ENCODE assay signal across 25 mouse cellular contexts in the genomic region with DNA sequence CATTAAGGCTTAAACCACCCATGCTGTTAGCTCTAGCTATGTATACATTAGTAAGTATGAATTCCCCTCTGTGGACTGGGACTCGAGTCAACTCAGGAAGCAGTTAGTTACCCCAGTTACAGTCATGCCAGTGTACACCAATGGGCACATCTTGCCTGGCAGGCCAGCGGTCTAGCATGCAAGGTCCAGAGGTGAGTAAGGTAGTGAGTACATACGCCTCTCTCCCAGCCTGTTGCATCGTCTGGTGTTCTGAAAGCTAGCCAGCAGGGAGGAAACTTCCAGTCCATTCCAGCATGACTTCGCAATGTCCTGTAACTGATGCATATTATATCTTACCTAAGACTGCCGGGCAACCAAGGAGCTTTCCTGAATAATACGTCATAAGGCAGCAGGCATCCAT. TPM values are rescaled to one million over a fixed set of nuclear protein-coding genes. Genes with fewer than 3 reads are reported as not detected.
DNase-seq lines count a peak whose midpoint lies in the region; ATAC-seq and TF ChIP-seq lines count a peak whose summit lies in the region.
"Had no signal": no experiment of that assay in that cellular context is flagged by ENCODE, and none has a peak within 500 bp of the region (broad histone marks: within the 10 kb centered on the region; RNA-seq: fewer than 3 reads in every experiment).

No protein-coding gene starts in this region.

- dilution Hi-C loops in CH12.LX (cut with MboI; ENCODE audit: extremely low pct_ligation_motif_present, extremely low pct_unique_long_range_greater_than_20kb, low sequenced_read_pairs): no loop called here

- no peak for TF ChIP-seq EP300 in CH12.LX (IDR thresholded peaks at IDR 0.05; ENCODE audit: low read length)
- no peak for TF ChIP-seq EP300 in stomach, postnatal 0 days (optimal IDR thresholded peaks at IDR 0.05)

- 93% methylated on average over 7 of the region's 7 CpGs for WGBS in heart, embryonic 10.5 days
- 85% methylated on average over 7 of the region's 7 CpGs for WGBS in stomach, postnatal 0 days
- 93% methylated on average over 7 of the region's 7 CpGs for WGBS in forebrain, embryonic 12.5 days

- H3K36me3 ChIP-seq in heart, embryonic 10.5 days: peaks cover 54% of the 10 kb centered on the region
- peaks cover 56 to 74% of the 10 kb centered on the region in 2 experiments for H3K36me3 ChIP-seq in CH12.LX (replicated peaks in 1 of 2; ENCODE audit: control insufficient read depth in 1 of 2, insufficient read depth in 1 of 2, low read length in 1 of 2)
- peaks cover 24% of the 10 kb centered on the region for H3K36me3 ChIP-seq in stomach, postnatal 0 days (ENCODE audit: control insufficient read depth, insufficient read depth, low read length)
- H3K36me3 ChIP-seq in forebrain, embryonic 12.5 days (replicated peaks): peaks cover 61% of the 10 kb centered on the region

- no peaks in the 10 kb centered on the region for H3K79me2 ChIP-seq in CH12.LX (replicated peaks; ENCODE audit: control insufficient read depth, extremely low read depth, insufficient read depth, poor library complexity, severe bottlenecking)

- 0 out of 2 replicates have a peak, but pooled peaks have one; percentile 53 for ATAC-seq in stomach, postnatal 0 days (ENCODE audit: low FRiP score, low TSS enrichment)
- ATAC-seq in forebrain, embryonic 12.5 days (ENCODE audit: low FRiP score): no peak
- ATAC-seq: CD4-positive, CD25-positive, alpha-beta regulatory T cell, adult 4 months; forebrain, embryonic 13.5 days; forebrain, embryonic 15.5 days; forebrain, postnatal 0 days had no signal

- no peak overlapping the region for H3K4me2 ChIP-seq in CH12.LX (ENCODE audit: insufficient read depth, low read depth, poor library complexity, severe bottlenecking)
- H3K4me2 ChIP-seq in stomach, postnatal 0 days (replicated peaks; ENCODE audit: low read depth): no peak overlapping the region
- H3K4me2 ChIP-seq in forebrain, embryonic 12.5 days: no peak overlapping the region
- H3K4me2 ChIP-seq: embryonic facial prominence, embryonic 13.5 days; embryonic facial prominence, embryonic 15.5 days; forebrain, embryonic 13.5 days; forebrain, embryonic 15.5 days had no signal

- in situ Hi-C loops in CH12.LX (cut with MboI; ENCODE audit: low pct_ligation_motif_present, low pct_unique_long_range_greater_than_20kb, low sequenced_read_pairs): no loop called here

- no peak overlapping the region for H3K4me3 ChIP-seq in heart, embryonic 10.5 days
- peak overlapping the region in 1 of 3 experiments; percentile 18 for H3K4me3 ChIP-seq in CH12.LX (replicated peaks in 1 of 3; ENCODE audit: low read depth in 2 of 3, low read length in 2 of 3, poor library complexity in 1 of 3)
- no peak overlapping the region for H3K4me3 ChIP-seq in stomach, postnatal 0 days (ENCODE audit: low read depth, low read length)
- H3K4me3 ChIP-seq in forebrain, embryonic 12.5 days (replicated peaks): no peak overlapping the region
- H3K4me3 ChIP-seq: embryonic facial prominence, embryonic 13.5 days; embryonic facial prominence, embryonic 15.5 days; erythroblast, embryonic 14.5 days; forebrain, embryonic 10.5 days; forebrain, embryonic 13.5 days; forebrain, embryonic 15.5 days had no signal

- H3K27me3 ChIP-seq in heart, embryonic 10.5 days (ENCODE audit: insufficient read depth, poor library complexity, severe bottlenecking): no peaks in the 10 kb centered on the region
- no peaks in the 10 kb centered on the region for H3K27me3 ChIP-seq in CH12.LX (replicated peaks)
- H3K27me3 ChIP-seq in stomach, postnatal 0 days (ENCODE audit: control insufficient read depth, insufficient read depth, low read length): no peaks in the 10 kb centered on the region
- no peaks in the 10 kb centered on the region for H3K27me3 ChIP-seq in forebrain, embryonic 12.5 days
- H3K27me3 ChIP-seq: embryonic facial prominence, embryonic 13.5 days; embryonic facial prominence, embryonic 15.5 days; forebrain, embryonic 13.5 days; forebrain, embryonic 15.5 days had no signal

- H3K9ac ChIP-seq in CH12.LX (ENCODE audit: insufficient read depth, low read depth): no peak overlapping the region
- no peak overlapping the region for H3K9ac ChIP-seq in stomach, postnatal 0 days (ENCODE audit: low read length)
- no peak overlapping the region for H3K9ac ChIP-seq in forebrain, embryonic 12.5 days
- H3K9ac ChIP-seq: embryonic facial prominence, embryonic 13.5 days; embryonic facial prominence, embryonic 15.5 days; forebrain, embryonic 13.5 days; forebrain, embryonic 15.5 days; forebrain, postnatal 0 days had no signal

- no peaks in the 10 kb centered on the region for H3K4me1 ChIP-seq in heart, embryonic 10.5 days
- H3K4me1 ChIP-seq in CH12.LX (ENCODE audit: control insufficient read depth in 1 of 2, insufficient read depth in 2 of 2): peaks cover 3 to 18% of the 10 kb centered on the region in 2 experiments
- H3K4me1 ChIP-seq in stomach, postnatal 0 days (replicated peaks; ENCODE audit: control insufficient read depth, insufficient read depth): no peaks in the 10 kb centered on the region
- H3K4me1 ChIP-seq in forebrain, embryonic 12.5 days: no peaks in the 10 kb centered on the region
- H3K4me1 ChIP-seq: embryonic facial prominence, embryonic 13.5 days; embryonic facial prominence, embryonic 15.5 days; forebrain, embryonic 10.5 days; forebrain, embryonic 13.5 days; forebrain, embryonic 15.5 days had no signal

- H3K9me3 ChIP-seq in heart, embryonic 10.5 days: no peaks in the 10 kb centered on the region
- no peaks in the 10 kb centered on the region for H3K9me3 ChIP-seq in CH12.LX (replicated peaks; ENCODE audit: low read length)
- no peaks in the 10 kb centered on the region for H3K9me3 ChIP-seq in stomach, postnatal 0 days (ENCODE audit: control insufficient read depth, low read length)
- H3K9me3 ChIP-seq in forebrain, embryonic 12.5 days: no peaks in the 10 kb centered on the region
- H3K9me3 ChIP-seq: embryonic facial prominence, embryonic 13.5 days; embryonic facial prominence, embryonic 15.5 days; forebrain, embryonic 10.5 days; forebrain, embryonic 13.5 days; forebrain, embryonic 15.5 days had no signal

- H3K27ac ChIP-seq in heart, embryonic 10.5 days: no peak overlapping the region
- H3K27ac ChIP-seq in CH12.LX (ENCODE audit: insufficient read depth, low read depth): peak overlapping the region; percentile 24; the same call in 1 of the 2 replicates
- no peak overlapping the region for H3K27ac ChIP-seq in stomach, postnatal 0 days (replicated peaks)
- H3K27ac ChIP-seq in forebrain, embryonic 12.5 days: no peak overlapping the region
- H3K27ac ChIP-seq: embryonic facial prominence, embryonic 13.5 days; embryonic facial prominence, embryonic 15.5 days; forebrain, embryonic 10.5 days; forebrain, embryonic 13.5 days; forebrain, embryonic 15.5 days had no signal

- DNase-seq in heart, adult 11 months: peak; percentile 72
- no peak for DNase-seq in heart, embryonic 10.5 days (ENCODE audit: low spot score)
- DNase-seq in A20 (ENCODE audit: low read depth, low spot score): peak; percentile 18
- peak; percentile 14 for DNase-seq in CH12.LX (ENCODE audit: extremely low read depth)
- no peak for DNase-seq in stomach, postnatal 0 days (ENCODE audit: low spot score)
- no peak for DNase-seq in layer of hippocampus, postnatal 10 days (ENCODE audit: low spot score in 2 of 2)
- DNase-seq: adrenal gland, adult 2 months; adrenal gland, postnatal 10 days; adrenal gland, postnatal 25 days; cerebellum, adult 11 months; cerebellum, adult 18-20 months; cerebellum, adult 8-10 months; cerebellum, adult 9-11 months; cerebellum, postnatal 14 days; cerebellum, postnatal 36 days; embryo, embryonic 11 days; forebrain, postnatal 0 days had no signal

- no peak for TF ChIP-seq CTCF in CH12.LX (conservative IDR thresholded peaks at IDR 0.05 in 1 of 2, IDR thresholded peaks at IDR 0.05 in 1 of 2; ENCODE audit: low read depth in 2 of 2, low read length in 2 of 2)
- no peak for TF ChIP-seq CTCF in stomach, postnatal 0 days (IDR thresholded peaks at IDR 0.05; ENCODE audit: low read depth)

- no peak for TF ChIP-seq RAD21 in CH12.LX (IDR thresholded peaks at IDR 0.05; ENCODE audit: low read depth, low read length)

- no peak for TF ChIP-seq POLR2A in CH12.LX (IDR thresholded peaks at IDR 0.05; ENCODE audit: low read depth, low read length)

TF ChIP-seq in CH12.LX, 34 proteins besides CTCF, POLR2A, EP300 and RAD21 (continues in another document):
- TF ChIP-seq UBTF (IDR thresholded peaks at IDR 0.05; ENCODE audit: low read depth, low read length) (no peak), MXI1 (IDR thresholded peaks at IDR 0.05; ENCODE audit: low read depth, low read length) (no peak), USF1 (IDR thresholded peaks at IDR 0.05; ENCODE audit: low read depth, low read length) (no peak), JUND (conservative IDR thresholded peaks at IDR 0.05; ENCODE audit: low read depth, low read length) (no peak), ETS1 (conservative IDR thresholded peaks at IDR 0.05; ENCODE audit: low read depth, low read length) (no peak), NELFE (IDR thresholded peaks at IDR 0.05; ENCODE audit: low read depth, low read length) (no peak)

RNA-seq across cellular contexts. Expression of a gene that starts 34.1 kb away (rescaled TPM):
- 53.0 and 58.0 TPM in 2 replicates for polyA plus RNA-seq in heart, embryonic 10.5 days (2016; fragmentation: Nextera tagmentation; extraction: Ambion mirVana)
- total RNA-seq in CH12.LX (2012; rRNA removed) (16.6 and 18.2 TPM in 2 replicates), CH12.LX (2014; rRNA removed) (26.2 and 27.8 TPM in 2 replicates)
- polyA plus RNA-seq in CH12.LX (2012; ENCODE audit: insufficient read length, low read depth): 18.1 and 19.7 TPM in 2 replicates
- 37.4 and 39.6 TPM in 2 replicates for polyA plus RNA-seq in stomach, postnatal 0 days (2015; fragmentation: Nextera tagmentation; extraction: Ambion mirVana)
- 50.2 and 50.8 TPM in 2 replicates for polyA plus RNA-seq in forebrain, embryonic 12.5 days (2016; fragmentation: Nextera tagmentation; extraction: Ambion mirVana)
- 10 to 100 TPM; 26.6 to 29.2 TPM for total RNA-seq in layer of hippocampus, postnatal 10 days (2021)

RNA-seq across cellular contexts. Expression of a gene that starts 38.4 kb away (rescaled TPM):
- polyA plus RNA-seq in heart, embryonic 10.5 days (2016; fragmentation: Nextera tagmentation; extraction: Ambion mirVana): 63.1 and 68.0 TPM in 2 replicates
- total RNA-seq in CH12.LX (2012; rRNA removed) (44.8 and 45.4 TPM in 2 replicates), CH12.LX (2014; rRNA removed) (72.6 and 81.7 TPM in 2 replicates)
- polyA plus RNA-seq in CH12.LX (2012; ENCODE audit: insufficient read length, low read depth): 61.4 and 73.1 TPM in 2 replicates
- 41.4 and 43.8 TPM in 2 replicates for polyA plus RNA-seq in stomach, postnatal 0 days (2015; fragmentation: Nextera tagmentation; extraction: Ambion mirVana)
- polyA plus RNA-seq in forebrain, embryonic 12.5 days (2016; fragmentation: Nextera tagmentation; extraction: Ambion mirVana): 76.0 and 83.7 TPM in 2 replicates
- total RNA-seq in layer of hippocampus, postnatal 10 days (2021): 10 to 100 TPM; 32.6 to 33.2 TPM

RNA-seq across cellular contexts. Expression of a gene that starts 38.4 kb away (rescaled TPM):
- 84.3 and 85.2 TPM in 2 replicates for polyA plus RNA-seq in heart, embryonic 10.5 days (2016; fragmentation: Nextera tagmentation; extraction: Ambion mirVana)
- total RNA-seq in CH12.LX (2012; rRNA removed) (65.7 and 68.2 TPM in 2 replicates), CH12.LX (2014; rRNA removed) (156 and 163 TPM in 2 replicates)
- polyA plus RNA-seq in CH12.LX (2012; ENCODE audit: insufficient read length, low read depth): 81.0 and 86.7 TPM in 2 replicates
- 29.4 TPM in 2 replicates for polyA plus RNA-seq in stomach, postnatal 0 days (2015; fragmentation: Nextera tagmentation; extraction: Ambion mirVana)
- 118 and 120 TPM in 2 replicates for polyA plus RNA-seq in forebrain, embryonic 12.5 days (2016; fragmentation: Nextera tagmentation; extraction: Ambion mirVana)
- total RNA-seq in layer of hippocampus, postnatal 10 days (2021): 10 to 100 TPM; 56.1 to 61.9 TPM

Comparison
In these comparisons a context has a peak if more than half of its experiments do, and no peak if none do; other contexts are left out.
1. DNase-seq: peak in heart, adult 11 months (single experiment), A20 (single experiment) and CH12.LX (single experiment); none in heart, embryonic 10.5 days (single experiment), stomach, postnatal 0 days (single experiment) and layer of hippocampus, postnatal 10 days (0 of 2).